Mouse (Mus musculus) C2C12 (cell line): ENCODE measurements at regions not wholly inside any gene's neighbourhood (a gene's known extent, or its start where the extent isn't known, plus 50 kb on each side); places are given as distances from the start of the nearest gene placed in this dataset.

ENCODE experiments used
- CTCF ChIP-seq: IDR thresholded peaks from one replicate; pipeline ENCODE4 v1.5.1; 2011; ENCODE audit not compliant: control insufficient read depth, insufficient read depth, insufficient read length
- MAX ChIP-seq: IDR thresholded peaks from one replicate; pipeline ENCODE4 v1.6.1; 2011; ENCODE audit warnings: mild to moderate bottlenecking, control low read depth
- MYOD1 ChIP-seq: IDR thresholded peaks from one replicate; pipeline ENCODE4 v1.6.1; 2011; ENCODE audit warnings: low read depth; ENCODE audit not compliant: control insufficient read depth, insufficient read length
- MYOG ChIP-seq: IDR thresholded peaks from one replicate; pipeline ENCODE4 v1.6.1; 2011; ENCODE audit not compliant: control insufficient read depth, insufficient read length; ENCODE audit errors: extremely low read depth
- USF1 ChIP-seq: IDR thresholded peaks from one replicate; pipeline ENCODE4 v1.6.1; 2011; ENCODE audit warnings: low read depth, mild to moderate bottlenecking, control low read depth, moderate library complexity

GRCm38 (mm10) chr6:144841510-144841909 is 59.7 kb upstream of the Sox5 start:
- no peak for TF ChIP-seq CTCF
- no peak for TF ChIP-seq MAX
- TF ChIP-seq MYOG, result no peak
- no peak for TF ChIP-seq USF1
- no peak for TF ChIP-seq MYOD1
